Mouse (Mus musculus) kidney, postnatal 4 days (tissue): ENCODE results near the gene Mt2.
"Not testable (repeated sequence)": the region's sequence is repeated elsewhere in the genome, so short reads cannot be mapped to it uniquely, and the experiment has no call there.

Experiments used
- DNase-seq, 2 experiments: peaks; one replicate each; pipeline ENCODE4 v3.0.0; 2021; ENCODE audit warnings: mixed read lengths in 2 of 2

Mt2 gene

DNA sequence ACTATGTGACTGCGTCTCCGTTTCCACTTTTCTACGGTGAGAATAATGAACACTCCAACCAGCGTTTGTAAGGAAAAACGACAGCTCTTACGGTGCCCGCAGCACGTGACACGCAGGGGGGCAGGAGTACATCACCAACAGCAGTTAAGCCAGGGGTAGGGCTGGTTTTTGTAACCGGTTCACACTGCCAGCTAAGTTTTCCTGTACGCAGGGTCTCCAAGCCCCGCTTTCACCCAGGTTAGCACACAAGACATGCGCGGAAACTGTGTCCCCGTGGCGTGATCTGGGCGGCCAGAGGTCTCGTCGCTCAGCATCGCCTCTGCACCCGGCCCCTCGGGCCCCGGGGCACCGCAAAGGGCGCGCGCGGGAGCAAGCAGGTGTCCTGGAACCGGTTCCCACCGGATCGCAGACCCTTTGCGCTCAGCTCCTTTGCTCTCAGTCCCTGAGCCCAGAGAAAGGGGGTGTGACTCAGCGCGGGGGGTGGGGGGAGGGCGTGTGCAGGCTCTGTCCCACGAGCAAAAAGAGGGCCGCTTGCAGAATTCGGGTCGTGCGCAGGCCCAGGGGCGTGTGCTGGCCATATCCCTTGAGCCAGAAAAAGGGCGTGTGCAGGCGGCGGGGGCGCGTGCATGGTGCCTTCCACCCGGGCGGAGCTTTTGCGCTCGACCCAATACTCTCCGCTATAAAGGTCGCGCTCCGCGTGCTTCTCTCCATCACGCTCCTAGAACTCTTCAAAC, at the start of gene Mt2:
Mt2 (plus strand) TSS at position 590 of the 734 bp plus-strand sequence.
- DNase-seq = peak; percentile 81 to 91

DNA sequence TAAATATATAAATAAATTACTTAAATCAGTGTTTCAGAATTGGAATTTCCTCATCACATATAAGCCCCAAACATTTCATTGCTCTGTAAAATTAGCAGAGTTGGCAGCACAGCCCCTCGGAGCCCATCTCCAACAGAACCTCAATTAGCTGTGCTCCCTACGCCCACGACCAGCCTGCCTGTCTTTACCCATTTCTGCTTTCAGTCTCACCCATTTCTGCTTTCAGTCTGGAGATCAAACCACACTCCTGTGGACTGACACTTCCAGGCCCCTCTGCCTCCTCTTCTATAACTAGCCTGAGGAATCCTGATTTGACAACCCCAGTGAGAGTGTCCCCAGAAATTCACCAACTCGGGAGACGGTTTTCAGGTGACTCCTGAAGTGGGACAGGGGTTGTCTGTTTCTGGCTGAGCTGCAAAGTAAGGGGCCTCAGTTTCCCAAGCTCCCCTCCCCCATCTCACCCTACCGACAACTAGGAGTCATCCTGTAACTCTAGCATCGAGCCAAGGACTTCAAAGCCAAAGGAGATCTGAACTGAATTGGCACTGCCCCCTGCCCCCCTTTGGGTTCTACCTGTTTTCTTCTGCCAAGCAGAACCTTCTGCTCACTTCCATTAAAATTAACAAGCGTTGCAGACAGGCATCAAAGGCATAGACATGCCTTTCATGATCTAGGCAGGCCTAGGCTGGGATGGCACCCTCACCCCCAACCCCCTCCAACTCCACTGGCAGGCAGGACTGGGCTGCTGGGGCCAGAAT, 49.6 kb upstream of the Mt2 start:
- DNase-seq = peak in 1 of 2 experiments; percentile 12

DNA sequence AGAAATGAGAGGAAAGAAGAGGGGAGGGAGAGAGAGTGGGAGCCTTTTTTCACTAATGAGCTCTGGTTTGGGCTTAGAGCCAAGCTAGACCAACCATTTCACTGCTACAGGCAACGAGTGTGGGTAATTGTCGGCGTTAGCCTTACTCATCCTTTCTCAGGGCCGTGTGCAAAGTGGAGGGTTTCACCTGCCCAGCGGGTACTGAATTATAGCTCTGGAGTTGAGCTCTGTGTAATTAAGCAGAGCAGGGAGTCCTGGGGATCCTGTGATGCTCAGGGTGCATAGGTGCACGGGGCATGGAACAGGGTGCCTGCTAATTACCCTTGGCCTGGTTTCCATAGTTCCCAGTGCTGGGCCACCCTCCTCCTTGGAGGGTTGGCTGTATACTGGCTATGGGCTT, 44.8 kb upstream of the Mt2 start:
- DNase-seq = no peak

DNA sequence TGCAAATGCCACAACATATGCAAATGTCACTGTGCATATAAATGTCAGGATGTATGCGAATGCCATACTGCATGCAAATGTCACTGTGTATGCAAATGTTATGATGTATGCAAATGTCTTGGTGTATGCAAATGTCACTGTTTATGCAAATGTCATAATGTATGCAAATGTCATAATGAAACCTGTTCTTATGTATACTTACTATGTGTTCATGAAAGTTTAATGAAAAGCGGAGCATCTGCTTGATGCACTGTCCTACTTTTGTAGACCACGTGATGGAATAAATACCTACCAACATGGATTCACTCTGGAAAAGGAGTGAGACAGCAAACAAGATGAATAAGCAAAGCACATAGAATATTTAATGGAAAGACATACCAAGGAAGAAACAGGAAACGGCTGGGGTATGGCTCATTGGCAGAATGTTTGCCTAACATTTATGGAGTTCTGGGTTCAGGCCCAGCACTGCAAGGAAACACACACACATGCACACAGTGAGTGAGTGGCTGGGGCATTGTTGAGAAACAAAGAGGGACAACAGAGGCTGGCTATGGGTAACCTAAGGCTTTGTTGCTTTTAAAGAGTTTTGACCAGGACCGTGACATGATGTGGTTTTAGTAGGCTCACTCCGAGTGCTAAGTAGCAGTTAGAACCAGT, 43.2 kb upstream of the Mt2 start:
- no peak for DNase-seq

DNA sequence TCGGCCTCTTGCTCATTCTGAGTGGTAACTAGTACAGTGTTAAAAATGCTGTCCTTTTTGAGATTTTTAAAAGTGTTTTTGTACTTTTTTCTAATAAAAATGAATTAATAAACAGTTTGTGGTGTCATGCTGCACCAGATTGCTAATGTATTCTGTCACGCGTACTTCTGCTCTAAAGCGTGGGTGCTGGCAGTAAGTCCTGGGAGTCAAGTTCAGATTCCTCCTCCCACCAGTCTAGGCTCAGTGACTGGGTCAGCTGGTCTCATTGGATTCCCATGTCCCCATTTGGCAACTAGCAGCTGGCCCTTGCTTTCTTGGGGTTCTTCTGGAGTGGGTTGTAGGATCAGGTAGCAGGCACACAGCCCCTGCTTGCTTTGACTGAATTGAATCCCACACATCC, 42.3 kb upstream of the Mt2 start:
- DNase-seq = no peak

DNA sequence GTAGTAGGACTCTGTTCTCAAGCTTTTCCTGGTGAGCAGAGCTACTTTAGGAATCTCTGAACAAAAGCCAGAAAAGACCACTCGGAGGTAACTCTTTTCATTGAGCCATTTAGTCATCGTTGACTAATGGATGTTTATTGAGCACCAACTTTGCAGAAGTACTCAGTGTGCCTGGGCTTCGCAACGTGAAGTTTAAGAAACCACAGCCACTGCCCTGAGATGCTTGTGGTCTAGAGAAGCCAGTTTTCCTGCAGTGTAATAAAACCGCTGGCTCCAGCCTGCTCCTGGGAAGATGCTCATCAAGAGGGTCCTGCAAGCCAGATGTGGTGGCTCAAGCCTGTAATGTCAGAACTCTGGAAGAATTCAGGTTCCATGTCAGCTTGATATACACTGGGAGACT, 40.4 kb upstream of the Mt2 start:
- no peak for DNase-seq

DNA sequence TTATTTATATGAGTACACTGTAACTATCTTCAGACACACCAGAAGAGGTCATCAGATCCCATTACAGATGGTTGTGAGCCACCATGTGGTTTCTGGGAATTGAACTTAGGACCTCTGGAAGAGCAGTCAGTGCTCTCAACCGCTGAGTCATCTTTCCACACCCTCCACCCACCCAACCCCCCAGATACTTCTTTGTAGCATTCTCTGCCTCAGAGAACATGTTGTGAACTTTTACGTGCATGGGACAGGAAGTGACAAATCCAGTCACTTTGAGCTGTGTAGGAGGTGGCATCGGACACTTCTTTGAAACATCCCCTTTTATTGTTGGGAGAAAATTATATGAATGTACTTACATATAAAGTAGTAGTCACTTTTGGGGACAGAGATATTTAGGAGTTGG, 37.9 kb upstream of the Mt2 start:
- DNase-seq = not testable (repeated sequence)

DNA sequence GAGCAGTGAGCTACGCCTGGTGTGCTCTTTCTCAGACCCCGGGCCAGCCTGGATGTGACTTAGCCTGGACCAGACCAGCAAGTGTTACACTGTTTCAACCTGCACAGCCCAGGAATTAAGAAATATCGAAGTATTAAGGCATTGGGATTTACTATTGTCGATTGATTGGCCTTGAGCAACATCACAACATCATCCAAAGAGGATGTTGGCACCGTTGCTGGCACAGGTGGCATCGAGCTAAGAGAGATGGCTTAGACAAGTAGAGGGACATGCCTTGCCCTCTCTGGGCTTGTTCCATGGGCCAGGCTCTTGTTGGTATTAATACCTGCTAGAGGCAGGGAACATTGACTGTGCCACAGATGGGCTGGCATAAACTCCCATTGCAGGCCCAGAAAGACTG, 36.9 kb upstream of the Mt2 start:
- no peak for DNase-seq

DNA sequence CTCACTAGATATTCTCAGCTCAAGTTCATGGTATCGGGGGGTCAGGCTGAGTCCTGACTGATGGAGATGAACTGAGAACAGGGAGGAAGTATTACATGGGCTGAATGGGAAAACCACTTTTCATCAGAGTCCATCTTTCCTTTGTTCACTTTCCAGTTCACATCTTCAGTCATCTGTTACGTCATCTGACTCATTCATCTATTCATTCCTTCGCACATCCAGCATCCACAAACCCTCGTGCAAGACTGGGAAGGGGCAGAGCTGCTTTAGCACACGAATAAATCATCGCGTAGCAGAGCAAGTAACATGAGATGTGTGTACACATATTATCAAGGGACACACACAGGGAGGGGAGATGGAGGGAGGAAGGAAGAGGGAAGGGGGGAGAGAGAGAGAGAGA, 36.3 kb upstream of the Mt2 start:
- DNase-seq = no peak

DNA sequence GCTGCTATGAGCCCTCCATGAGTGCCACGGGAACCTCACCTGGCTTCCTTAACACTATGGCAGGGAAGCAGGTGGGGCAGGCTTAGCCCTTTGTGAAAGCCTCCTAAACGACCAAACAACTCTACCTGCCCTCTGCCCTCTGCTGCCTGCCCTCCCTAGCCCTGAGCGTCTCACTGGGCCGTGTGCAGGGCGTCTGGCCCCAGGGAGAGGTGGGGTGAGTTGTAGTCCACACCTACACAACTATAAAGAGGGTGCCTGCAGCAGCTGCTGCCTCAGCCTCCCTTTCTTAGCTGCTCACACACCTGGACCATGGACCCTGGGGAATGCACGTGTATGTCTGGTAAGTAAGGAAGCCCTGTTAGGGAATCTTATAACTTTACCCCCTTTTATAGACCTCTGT, 35.5 kb upstream of the Mt2 start, which contains the start of gene Mt4:
Mt4 (plus strand) TSS at position 265 of the 400 bp plus-strand sequence.
- no peak for DNase-seq

DNA sequence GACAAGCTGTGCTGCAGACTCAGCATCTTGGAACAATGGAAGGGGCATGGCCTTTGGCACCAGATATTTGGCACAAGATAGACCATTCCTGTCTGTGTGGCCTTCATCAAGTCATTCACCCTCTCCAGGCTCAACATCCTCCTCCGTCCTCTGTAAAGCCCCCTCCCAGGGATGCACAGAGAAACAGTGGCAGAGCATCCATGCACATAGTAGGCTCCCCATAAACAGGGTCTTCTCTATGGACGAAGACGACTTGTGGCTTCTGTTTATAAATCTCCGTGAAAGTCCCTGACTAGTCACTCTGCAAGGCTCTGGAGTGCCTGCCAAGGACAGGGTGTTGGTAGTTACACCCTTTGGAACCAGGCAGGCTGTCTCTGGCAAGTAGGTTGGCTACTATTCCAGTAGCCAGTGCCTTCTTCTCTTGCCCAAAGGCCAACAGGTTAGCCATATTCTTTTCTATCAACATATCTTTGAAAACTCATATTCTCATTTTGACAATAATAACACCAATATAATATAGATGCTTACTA, 32.1 kb upstream of the Mt2 start:
- DNase-seq = no peak

DNA sequence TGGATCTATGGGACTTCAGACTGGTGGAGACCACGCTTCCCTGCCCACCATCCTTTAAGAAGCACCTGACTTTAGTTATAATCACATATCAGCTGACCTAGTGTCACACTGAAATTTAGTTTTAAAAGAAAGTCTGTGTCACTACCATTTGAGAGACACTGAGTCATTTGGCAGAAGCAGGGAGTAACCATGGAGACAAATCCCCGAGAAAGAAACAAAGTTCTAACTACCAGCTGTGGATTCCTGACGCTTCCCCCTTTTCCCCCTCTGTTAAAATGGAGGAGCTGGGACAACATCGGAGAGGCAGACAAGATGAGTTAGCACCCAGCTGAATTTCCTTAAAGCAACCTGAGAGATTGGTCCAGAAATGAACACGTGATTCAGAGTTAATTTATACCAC, 24.2 kb upstream of the Mt2 start:
- DNase-seq = no peak

DNA sequence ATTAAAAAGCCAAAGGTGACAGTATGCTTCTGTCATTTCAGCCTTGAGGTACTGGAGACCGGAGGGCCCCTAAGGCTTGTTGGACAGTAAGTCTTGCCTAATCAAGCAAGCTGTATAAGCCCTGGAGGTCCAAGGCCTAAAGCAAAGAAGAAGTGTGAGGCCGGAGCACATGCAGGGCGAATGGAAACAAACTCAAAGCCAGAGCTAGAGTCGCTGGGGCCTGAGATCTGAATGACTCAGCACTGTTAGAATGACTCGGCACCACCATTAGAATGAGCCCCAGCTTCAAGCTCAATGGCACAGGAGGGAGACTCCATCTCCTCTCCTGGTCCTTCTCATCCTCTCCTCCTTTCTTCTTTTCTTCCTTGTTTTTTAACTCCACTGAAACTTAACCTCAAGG, 21.5 kb upstream of the Mt2 start:
- no peak for DNase-seq

DNA sequence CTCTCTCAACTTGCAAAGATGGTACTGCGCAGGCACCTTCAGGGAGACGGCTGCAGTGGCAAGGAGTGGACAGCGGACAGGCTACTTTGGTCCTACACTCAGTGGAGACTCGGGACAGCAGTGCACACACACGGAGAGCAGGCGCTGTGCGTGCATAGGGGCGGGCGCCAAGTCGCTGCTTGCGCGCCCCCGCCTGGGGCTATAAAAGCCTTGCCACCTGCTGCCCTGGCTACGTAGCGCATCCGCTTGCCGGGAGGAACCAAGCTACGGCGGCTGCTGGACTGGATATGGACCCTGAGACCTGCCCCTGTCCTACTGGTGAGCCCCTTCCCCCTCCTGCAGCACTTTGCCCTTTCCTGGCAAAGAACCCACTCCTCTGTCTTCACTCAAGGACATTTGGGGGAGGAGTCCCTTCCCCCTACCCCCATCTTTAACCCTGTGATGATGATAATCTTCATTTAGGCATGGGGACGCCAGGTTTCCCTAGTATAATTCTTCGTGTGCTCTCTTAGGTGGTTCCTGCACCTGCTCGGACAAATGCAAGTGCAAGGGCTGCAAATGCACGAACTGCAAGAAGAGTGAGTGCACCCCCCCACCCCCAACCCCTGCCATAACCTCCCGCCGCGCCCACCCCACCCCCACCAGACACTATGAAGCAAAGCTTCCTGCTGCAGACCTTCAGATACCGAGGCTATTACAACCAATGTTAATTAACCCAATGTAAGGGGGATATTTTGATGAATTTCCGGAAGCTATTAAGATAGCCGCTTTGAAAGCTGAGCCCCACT, 19.8 kb upstream of the Mt2 start, which contains the start of gene Mt3:
Mt3 (plus strand) TSS at position 95 of the 788 bp plus-strand sequence.
- peak; percentile 60 to 76 for DNase-seq

DNA sequence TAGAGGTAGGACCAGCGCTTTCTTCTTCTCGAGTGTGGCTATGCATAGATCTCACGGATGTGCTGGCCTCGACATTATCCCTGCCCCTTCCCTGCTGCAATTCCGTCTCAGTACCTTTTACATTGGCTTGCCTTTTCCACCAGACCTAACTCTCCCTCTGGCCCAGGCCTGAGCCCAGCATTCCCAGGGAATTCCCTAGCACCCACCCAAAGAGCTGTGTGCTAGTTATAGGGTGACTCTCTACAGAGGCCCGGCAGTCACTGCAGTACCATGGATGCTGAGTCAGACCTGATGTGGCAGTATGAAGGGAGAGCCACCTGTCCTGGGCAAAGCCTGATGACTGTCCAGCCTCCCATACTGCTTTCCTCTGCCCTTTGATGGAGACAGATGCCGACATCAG, 19.0 kb upstream of the Mt2 start:
- no peak for DNase-seq

DNA sequence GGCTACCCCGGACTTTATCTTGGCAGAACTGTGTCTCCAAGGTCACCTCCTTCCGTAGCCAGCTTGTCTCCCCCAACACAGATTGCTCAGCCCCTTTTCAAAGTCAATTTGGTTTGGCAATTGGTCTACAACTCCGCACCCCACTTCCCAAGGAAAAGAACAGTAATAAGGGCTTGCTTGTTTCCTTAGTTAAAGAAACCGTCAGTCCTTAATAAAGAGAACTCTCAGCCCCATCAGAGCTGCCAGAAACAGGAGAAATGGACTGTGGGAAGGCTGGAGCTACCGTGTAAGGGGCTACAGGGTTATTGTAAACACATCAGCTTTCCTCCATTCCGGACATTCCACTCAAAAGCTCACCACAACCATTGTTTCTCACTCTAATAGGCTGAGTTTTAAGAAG, 17.9 kb upstream of the Mt2 start:
- no peak for DNase-seq

DNA sequence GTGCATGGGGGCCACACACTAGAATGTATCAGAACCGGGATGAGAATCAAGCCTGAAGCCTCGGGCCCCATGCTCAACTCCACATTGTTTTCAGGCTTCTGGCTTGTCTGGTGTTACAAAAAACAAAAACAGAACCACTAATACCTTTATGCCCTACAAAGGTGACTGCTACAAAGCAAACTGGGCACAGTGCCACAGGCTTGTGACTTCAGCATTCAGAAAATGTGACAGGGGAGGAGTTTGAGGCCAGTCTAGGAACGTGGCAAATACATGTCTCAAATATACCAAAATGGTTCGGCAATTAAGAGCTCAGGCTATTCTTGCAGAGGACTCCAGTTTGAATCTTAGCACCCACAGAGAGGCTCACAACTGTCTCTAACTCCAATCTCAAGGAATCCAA, 16.4 kb upstream of the Mt2 start:
- DNase-seq = peak; percentile 24 to 28

DNA sequence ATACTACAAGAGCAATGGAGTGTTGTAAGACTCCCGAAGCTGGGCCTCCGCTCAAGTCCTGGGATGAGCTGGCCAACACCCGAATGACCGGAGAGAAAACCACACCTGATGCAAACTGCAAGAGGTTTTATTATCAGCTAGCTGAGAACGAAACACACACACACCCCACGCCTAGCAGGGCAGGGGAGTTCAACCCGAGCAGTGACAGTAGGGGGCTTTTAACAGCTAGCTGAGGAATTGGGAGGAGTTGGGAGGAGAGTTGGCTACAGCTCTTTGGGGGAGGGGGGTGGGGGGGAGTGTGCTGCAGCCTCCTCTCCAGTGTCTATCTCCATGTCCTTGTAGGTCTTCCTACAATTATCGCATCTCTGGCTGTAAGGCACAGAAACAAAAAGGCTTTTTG, 6.7 kb upstream of the Mt2 start:
- DNase-seq = not testable (repeated sequence)

DNA sequence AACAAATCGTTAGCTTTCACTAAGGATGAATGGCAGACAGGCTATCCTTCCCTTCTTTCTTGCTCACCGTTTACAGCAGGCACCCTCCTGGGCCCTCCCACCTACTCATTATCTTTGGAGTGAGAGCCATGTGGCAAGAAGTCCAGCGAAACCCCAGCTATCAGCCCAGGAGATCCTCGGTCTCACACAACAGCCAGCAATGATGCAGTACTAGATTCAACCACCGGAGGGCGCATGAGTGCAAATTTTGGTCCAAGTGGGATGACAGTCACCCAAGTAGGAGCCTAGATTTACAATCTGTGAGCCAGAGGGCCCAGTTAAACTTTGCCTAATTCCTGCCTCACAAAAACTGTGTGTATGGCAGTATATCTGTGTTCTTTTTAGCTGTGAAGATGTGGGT, 5.2 kb upstream of the Mt2 start:
- peak; percentile 93 to 95 for DNase-seq

DNA sequence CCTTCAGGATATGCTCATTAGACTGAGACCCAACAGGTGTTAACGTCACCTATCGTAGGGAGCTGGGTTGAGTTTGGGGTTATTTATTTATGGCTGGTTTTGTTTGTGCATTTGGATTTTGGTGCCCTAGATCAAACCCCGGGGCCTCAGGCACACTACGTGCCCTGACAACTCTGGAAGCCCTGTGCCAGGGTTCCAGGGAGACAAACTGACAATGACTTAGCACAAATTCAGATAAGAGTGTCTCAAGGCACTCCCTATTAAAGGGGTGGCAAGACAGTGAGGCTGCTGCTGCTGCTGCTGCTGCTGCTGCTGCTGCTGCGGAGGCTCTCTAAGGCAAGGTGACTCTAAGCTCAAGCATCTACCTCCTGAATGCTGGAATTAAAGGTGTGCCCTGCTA, 2.9 kb upstream of the Mt2 start:
- no peak for DNase-seq

DNA sequence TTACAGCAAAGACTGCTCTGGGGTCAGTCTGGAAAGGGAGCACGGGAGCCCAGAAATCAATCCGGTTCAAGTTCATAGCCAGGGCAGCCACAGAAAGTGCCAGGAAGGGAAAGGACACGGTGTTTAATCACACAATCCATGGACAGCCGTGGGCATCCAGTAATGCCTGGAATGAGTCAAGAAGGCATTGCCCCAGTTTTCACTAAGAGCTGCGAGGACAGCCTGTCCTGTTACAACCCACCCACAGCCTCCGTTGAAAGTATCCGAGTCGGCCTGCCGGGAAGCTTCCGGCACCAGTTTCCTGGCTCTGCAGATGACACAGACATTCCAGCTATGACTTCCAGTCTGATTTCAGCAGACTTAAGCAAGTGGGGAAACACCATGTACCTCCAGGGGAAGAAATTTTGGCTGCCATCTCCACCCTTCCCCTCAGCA, 1.1 kb upstream of the Mt2 start:
- DNase-seq = peak; percentile 40 to 58
